Mouse (Mus musculus) liver, adult (tissue): ENCODE data around the gene Nfatc2.

ENCODE experiments used
- GATA4 ChIP-seq: IDR thresholded peaks from 2 replicates; pipeline ENCODE4 v1.6.1; 2014; ENCODE audit warnings: mild to moderate bottlenecking, low read length; ENCODE audit not compliant: insufficient replicate concordance

The Nfatc2 gene

GRCm38 (mm10) chr2:168514131-168514530 is 87.3 kb downstream of the Nfatc2 start:
- no peak for TF ChIP-seq GATA4

GRCm38 (mm10) chr2:168511529-168511928 is 89.9 kb downstream of the Nfatc2 start:
- TF ChIP-seq GATA4, result no peak

GRCm38 (mm10) chr2:168508469-168509198 is 92.8 kb downstream of the Nfatc2 start:
- no peak for TF ChIP-seq GATA4

GRCm38 (mm10) chr2:168504431-168505182 is 96.8 kb downstream of the Nfatc2 start:
- no peak for TF ChIP-seq GATA4

GRCm38 (mm10) chr2:168503735-168504134 is 97.7 kb downstream of the Nfatc2 start:
- no peak for TF ChIP-seq GATA4

- no peak for TF ChIP-seq GATA4
Observed at GRCm38 (mm10) chr2:168500750-168501149, 100.7 kb downstream of the Nfatc2 start.

- no peak for TF ChIP-seq GATA4
Observed at GRCm38 (mm10) chr2:168500244-168500643, 101.2 kb downstream of the Nfatc2 start.

GRCm38 (mm10) chr2:168491791-168492190 is 109.7 kb downstream of the Nfatc2 start:
- TF ChIP-seq GATA4, result no peak

- no peak for TF ChIP-seq GATA4
Observed at GRCm38 (mm10) chr2:168489953-168490352, 111.5 kb downstream of the Nfatc2 start.

- TF ChIP-seq GATA4, result no peak
Observed at GRCm38 (mm10) chr2:168488158-168488925, 113.1 kb downstream of the Nfatc2 start.

GRCm38 (mm10) chr2:168481121-168481520 is 120.3 kb downstream of the Nfatc2 start:
- TF ChIP-seq GATA4, result no peak

GRCm38 (mm10) chr2:168480692-168481091 is 120.8 kb downstream of the Nfatc2 start:
- no peak for TF ChIP-seq GATA4

GRCm38 (mm10) chr2:168479930-168480329 is 121.5 kb downstream of the Nfatc2 start:
- TF ChIP-seq GATA4, result no peak

GRCm38 (mm10) chr2:168478431-168478830 is 123.0 kb downstream of the Nfatc2 start:
- TF ChIP-seq GATA4, result no peak

GRCm38 (mm10) chr2:168473496-168473895 is 128.0 kb downstream of the Nfatc2 start:
- TF ChIP-seq GATA4, result no peak

GRCm38 (mm10) chr2:168472899-168473298 is 128.6 kb downstream of the Nfatc2 start:
- no peak for TF ChIP-seq GATA4
